Mouse (Mus musculus) liver, postnatal 0 days (tissue): Measurements from ENCODE around the gene Mthfd1l.

ENCODE experiments used
- CTCF ChIP-seq: sonication (generic); IDR thresholded peaks from 2 replicates; pipeline ENCODE4 v1.5.1; 2016; ENCODE audit warnings: antibody characterized with exemption, low read depth
- EP300 ChIP-seq: IDR thresholded peaks from 2 replicates; pipeline ENCODE4 v1.6.1; 2016; ENCODE audit warnings: antibody characterized with exemption, low read depth, mild to moderate bottlenecking

GRCm38 (mm10) chr10:4139531-4139930 lies 166.6 kb downstream of the Mthfd1l start:
- TF ChIP-seq CTCF: no peak
- no peak for TF ChIP-seq EP300
